Mouse (Mus musculus): ENCODE measurements around the gene Srcin1.
A peak's percentile ranks its signal among the peaks of the same experiment; 100 is the strongest.

Srcin1 gene

DNA sequence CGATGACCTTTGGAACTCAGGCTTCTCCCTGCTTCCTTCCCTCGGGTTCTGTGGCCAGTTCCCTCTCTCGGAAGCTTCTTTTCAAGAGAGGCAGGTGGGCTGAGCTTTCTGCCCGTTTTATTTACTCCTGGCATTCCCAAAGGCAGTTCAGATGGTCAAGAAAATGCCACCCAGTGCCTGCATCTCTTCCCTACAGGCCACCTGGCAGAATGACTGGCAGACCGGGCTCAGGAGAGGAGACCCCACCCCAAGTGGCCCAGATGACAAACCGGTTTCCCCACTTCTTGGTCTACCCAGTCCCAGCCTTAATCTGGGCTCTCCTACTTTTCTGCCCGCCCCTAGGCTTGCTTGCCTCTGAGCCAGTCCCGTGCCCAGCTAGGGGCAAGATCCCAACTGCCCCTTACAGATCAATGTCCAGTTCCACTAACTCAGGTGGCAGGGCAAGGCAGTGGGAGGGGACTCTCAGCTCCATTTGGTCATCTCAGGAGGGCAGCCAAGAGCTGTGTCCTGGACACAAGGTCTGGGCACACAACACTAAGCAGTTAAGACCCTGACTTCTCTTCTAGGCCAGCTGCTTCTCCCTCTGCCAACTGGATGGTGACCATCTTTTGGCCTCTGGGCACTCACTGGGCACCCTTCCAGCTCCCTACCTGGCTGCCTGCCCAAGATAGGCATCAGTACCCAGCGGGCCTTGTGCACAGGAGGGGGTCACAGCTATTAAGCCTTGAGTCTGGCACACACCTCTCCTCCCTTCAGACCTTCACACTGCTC, at the start of gene Srcin1:
TSS of gene Srcin1 (minus strand) at position 51 of the 771 bp plus-strand sequence.
- no peak for DNase-seq (ENCODE audit: low spot score in 2 of 2)

DNA sequence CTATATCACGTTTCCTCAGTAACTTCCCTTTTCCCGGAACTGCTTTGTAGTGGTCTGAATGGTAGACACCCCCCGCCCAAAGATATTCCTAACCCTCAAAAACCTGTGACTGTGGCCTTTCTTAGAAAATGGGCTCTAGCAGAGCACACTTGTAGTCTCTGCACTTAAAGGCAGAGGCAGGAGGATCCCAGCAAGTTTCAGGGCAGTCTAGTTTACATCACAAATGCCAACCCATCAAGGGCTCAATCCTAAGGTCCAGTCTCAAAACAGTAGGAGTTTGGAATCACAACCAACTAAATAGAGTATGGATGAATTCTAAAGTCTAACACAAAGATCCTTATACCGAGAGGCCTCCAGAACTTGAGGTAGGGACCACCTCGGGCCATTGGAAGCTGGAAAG, 49.6 kb upstream of the Srcin1 start:
- DNase-seq (ENCODE audit: low spot score in 2 of 2), result no peak

DNA sequence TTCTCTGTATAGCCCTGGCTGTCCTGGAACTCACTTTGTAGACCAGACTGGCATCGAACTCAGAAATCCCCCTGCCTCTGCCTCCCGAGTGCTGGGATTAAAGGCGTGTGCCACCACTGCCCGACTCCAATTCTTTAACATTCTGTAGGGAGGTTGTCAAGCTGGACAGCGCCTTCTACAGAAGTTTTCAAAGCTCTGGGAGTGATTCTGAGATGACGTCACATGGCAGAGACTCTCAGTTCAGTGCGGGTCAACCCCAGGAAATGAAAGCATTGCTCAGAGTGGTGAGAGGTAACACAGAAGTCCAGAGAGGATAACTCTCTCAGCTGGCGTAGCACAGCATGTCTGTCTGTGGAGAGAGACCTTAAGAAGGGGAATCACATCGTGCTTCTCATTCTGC, 47.2 kb upstream of the Srcin1 start:
- DNase-seq (ENCODE audit: low spot score in 2 of 2), result no peak

DNA sequence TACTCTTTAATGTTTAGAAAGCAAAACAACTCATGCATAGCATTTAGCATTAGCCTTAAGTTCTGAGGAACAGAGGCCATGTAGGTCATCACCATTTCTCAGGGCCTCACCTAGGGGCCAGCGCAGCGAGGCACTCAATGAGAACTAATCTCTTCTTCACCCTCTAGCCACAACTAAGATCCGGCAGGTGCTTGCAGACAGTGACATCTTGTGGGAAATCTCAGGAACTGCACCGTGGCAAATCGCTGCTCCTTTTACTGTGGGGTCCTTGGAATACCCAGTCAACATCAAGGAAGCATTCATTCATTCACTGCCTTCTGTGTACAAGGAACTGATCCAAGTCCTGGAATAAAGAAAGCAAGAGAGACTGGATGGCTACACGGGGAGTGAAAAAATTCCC, 46.5 kb upstream of the Srcin1 start:
- DNase-seq (ENCODE audit: low spot score in 2 of 2), result peak; percentile 44 to 74

GRCm38 (mm10) chr11:97619391-97619795, 43.4 kb upstream of the Srcin1 start:
- peak; percentile 26 to 69 for DNase-seq (ENCODE audit: low spot score in 2 of 2)

GRCm38 (mm10) chr11:97618368-97618767, 42.4 kb upstream of the Srcin1 start:
- DNase-seq (ENCODE audit: low spot score in 2 of 2), result no peak

DNA sequence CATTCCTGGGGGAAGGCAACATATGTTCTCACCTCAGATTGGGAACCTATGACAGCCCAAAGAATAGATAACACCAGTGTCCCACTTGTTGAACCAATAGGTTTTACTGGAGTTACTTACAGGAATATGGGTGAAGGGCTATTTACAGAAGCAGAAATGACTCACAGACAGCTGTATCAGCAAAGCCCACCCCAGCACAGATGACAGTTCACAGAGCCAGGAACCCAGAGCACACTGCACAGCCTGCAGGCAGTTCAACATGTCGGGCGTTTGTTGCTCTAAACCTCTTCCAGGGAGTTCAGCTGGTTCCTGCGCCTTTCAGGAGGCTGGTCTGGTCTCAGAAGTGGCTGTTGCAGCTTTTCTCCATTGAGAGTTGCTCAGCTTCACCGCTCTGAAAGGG, 39.3 kb upstream of the Srcin1 start:
- no peak for DNase-seq (ENCODE audit: low spot score in 2 of 2)

DNA sequence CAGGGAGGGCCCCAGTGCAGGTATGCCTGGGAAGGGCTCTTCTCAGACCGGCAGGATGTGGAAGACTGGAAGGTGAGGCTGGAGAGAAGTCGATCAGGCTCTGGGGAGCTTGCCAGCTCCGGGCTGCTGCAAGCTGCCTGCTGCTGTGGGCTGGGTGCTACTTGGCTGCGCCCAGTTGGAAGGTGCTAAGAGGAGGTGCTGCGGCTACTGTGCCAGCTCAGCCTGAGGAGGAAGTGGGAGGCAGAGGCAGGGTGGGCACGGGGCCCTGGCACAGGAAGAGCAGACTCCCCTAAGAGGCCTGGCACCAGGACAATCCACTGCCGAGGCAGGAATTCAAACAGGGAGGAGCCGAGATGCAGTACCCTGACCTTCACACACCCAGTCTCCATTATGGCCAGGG, 35.1 kb upstream of the Srcin1 start:
- no peak for DNase-seq (ENCODE audit: low spot score in 2 of 2)

GRCm38 (mm10) chr11:97609743-97610142, 33.8 kb upstream of the Srcin1 start:
- DNase-seq (ENCODE audit: low spot score in 2 of 2), result no peak

GRCm38 (mm10) chr11:97608933-97609332, 32.9 kb upstream of the Srcin1 start:
- no peak for DNase-seq (ENCODE audit: low spot score in 2 of 2)

GRCm38 (mm10) chr11:97607056-97607725, 31.2 kb upstream of the Srcin1 start:
- DNase-seq (ENCODE audit: low spot score in 2 of 2), result no peak

DNA sequence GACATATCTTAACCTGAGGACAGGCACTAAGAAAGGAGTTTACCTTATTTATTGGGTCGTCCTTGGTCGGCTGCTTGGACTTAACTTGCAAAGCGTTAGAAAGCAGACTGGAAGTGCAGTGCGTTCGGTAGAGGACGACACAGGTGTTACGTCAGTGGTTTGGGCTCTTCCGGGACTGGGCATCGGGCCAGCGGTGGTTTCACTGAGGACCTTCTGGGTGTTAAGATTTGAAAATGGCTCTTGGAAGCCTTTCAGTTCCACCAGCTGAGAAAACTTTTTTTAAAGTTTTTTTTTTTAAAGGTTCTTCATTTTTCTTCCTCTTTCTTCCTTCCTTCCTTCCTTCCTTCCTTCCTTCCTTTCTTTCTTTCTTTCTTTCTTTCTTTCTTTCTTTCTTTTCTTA, 27.9 kb upstream of the Srcin1 start:
- no peak for DNase-seq (ENCODE audit: low spot score in 2 of 2)

- no peak for DNase-seq (ENCODE audit: low spot score in 2 of 2)
Measured at GRCm38 (mm10) chr11:97602223-97602622, 26.2 kb upstream of the Srcin1 start.

- DNase-seq (ENCODE audit: low spot score in 2 of 2), result no peak
Measured at GRCm38 (mm10) chr11:97599104-97599503, 23.1 kb upstream of the Srcin1 start.

DNA sequence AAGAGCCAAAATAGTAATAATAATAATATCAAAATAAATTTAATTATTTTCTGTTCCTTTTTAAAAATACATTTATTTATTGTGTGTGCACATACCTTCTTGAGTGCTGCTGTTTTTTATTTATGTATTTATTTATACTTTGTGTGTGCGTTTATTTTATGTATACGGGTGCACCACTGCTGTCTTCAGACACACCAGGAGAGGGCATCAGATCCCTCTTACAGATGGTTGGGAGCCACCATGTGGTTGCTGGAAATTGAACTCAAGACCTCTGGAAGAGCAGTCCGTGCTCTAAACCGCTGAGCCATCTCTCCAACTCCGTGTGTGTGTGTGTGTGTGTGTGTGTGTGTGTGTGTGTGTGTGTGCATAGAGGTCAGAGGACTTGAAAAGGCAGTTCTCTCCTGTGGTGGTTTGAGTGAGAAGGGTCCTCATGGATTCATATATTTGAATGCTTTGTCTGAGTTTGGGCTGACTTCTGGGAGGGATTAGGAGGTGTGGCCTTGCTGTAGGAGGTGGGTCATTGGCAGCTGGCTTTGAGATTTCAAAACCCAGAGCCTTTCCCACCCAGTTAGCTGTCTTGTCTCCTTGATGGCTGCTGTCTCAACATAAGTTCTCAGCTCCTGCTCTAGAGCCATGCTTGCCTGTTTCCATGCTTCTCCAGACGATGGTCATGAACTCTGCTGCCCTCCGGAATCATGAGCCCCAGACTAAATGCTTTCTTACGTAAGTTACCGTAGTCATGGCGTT, 22.1 kb upstream of the Srcin1 start:
- no peak for DNase-seq (ENCODE audit: low spot score in 2 of 2)

- no peak for DNase-seq (ENCODE audit: low spot score in 2 of 2)
Measured at GRCm38 (mm10) chr11:97594136-97594535, 18.1 kb upstream of the Srcin1 start.

DNA sequence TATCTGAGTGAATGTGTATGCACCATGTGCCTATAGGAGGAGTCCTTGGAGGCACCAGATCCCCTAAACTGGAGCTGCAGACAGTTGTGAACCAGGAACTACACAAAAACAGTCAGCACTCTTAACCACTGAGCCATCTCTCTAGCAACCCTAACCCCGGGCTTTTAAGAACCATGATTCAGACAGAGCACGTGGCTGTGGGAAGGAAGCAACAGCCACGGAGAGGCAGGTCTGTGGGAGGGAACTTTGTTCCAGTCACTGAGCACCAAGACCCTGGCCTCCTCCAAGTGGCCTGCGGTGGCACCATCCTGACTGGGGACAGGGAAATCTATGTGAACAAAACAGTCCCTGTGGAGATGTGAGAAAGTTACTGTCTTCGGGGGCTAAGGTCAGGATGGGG, 15.9 kb upstream of the Srcin1 start:
- no peak for DNase-seq (ENCODE audit: low spot score in 2 of 2)

DNA sequence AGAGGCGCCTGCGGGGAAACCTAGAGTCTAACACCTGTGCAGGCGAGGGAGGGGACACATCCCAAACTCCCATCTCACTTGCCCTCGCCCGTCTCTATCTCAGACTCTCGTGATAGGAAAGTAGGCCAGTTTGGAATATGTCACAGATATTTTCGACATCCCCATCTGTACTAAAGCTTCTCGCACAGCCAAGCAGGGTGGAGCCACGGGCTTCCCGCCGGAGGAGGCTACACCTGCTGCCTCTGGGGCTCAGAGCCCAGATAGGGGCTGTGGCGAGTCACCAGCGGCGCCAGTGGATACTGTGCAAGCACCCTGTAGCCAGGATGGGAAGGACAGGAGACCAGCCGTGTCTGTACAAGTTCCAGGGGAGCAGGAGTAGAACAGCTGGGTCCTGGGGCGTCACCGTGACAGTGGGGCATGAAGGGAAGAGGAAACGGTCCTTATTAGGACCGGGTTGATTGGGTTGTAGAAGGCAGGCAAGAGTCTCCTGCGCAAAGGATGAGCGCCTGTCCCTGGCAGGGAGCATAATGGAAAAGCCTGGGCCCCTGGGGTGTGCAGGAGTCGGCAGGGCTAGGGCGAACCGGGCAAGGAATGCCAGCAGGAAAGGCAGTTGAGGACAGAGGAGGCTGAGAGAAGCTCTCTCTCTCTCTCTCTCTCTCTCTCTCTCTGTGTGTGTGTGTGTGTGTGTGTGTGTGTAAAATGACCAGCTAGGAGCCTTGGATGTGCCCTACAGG, 14.4 kb upstream of the Srcin1 start:
- DNase-seq (ENCODE audit: low spot score in 2 of 2), result no peak

- DNase-seq (ENCODE audit: low spot score in 2 of 2), result no peak
Measured at GRCm38 (mm10) chr11:97589216-97589615, 13.2 kb upstream of the Srcin1 start.

- no peak for DNase-seq (ENCODE audit: low spot score in 2 of 2)
Measured at GRCm38 (mm10) chr11:97585932-97586331, 9.9 kb upstream of the Srcin1 start.

DNA sequence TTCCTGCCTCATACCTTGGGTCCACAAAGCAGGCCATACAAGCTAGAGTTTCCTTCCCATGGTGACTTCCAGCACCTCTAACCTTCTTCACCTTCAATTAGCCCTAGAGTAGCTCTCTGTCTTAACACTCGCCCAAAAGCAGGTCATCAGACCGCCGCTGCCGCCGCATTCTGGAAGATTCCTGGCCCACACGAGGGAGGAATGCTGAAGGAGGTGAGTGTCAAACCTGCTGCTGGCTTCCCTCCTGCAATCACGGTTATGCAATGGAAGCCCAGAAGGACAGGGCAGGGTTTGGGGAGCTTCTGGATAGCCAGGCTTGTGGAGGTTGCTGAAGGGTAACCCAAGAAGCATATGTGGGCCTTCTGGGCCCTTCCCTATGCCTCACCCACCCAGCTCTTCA, 8.5 kb upstream of the Srcin1 start:
- DNase-seq (ENCODE audit: low spot score in 2 of 2), result no peak

Data from spleen, postnatal 4 days (tissue).